ENCODE assay signal across 22 mouse cellular contexts in the genomic region with DNA sequence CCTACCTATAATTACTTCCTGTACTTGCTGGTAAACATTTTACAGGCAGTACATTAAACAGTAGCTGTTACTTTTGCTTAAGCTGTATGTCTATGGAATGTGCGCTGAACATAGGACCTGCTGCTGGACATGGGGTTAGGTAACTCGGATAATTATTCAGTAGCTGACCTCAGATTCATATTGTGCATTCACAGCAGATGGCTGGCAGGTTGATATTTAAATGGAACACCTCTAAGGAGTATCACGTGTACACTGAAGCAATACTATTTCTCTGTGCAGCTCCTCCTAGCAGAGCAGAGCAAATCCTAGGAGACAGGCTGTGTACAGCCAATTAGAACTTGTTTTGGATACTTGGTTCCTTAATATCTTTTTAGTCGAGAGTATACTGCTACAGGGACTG.
"Had no signal": no experiment of that assay in that cellular context is flagged by ENCODE, and none has a peak within 500 bp of the region (broad histone marks: within the 10 kb centered on the region; RNA-seq: fewer than 3 reads in every experiment).

No protein-coding gene starts in this region.

- H3K27me3 ChIP-seq: heart, embryonic 12.5 days; hindbrain, embryonic 13.5 days; hindbrain, embryonic 15.5 days; limb, embryonic 13.5 days; limb, embryonic 15.5 days; liver, embryonic 12.5 days had no signal

- H3K4me3 ChIP-seq: heart, adult 2 months; heart, embryonic 12.5 days; hindbrain, embryonic 13.5 days; hindbrain, embryonic 15.5 days; limb, embryonic 13.5 days; limb, embryonic 15.5 days; liver, embryonic 12.5 days had no signal

- H3K9ac ChIP-seq: heart, embryonic 12.5 days; hindbrain, embryonic 13.5 days; hindbrain, embryonic 15.5 days; limb, embryonic 13.5 days; limb, embryonic 15.5 days; liver, embryonic 12.5 days; liver, embryonic 14.5 days had no signal

- H3K9me3 ChIP-seq: heart, embryonic 12.5 days; hindbrain, embryonic 13.5 days; hindbrain, embryonic 15.5 days; limb, embryonic 13.5 days; limb, embryonic 15.5 days; liver, embryonic 12.5 days had no signal

- ATAC-seq: hindbrain, postnatal 0 days; intestine, embryonic 16.5 days; liver, embryonic 12.5 days had no signal

- DNase-seq: gastrocnemius, postnatal 14 days; gastrocnemius, postnatal 36 days; heart, adult 11 months; heart, adult 2 months; heart, postnatal 36 days; kidney, adult 11 months; kidney, adult 2 months; kidney, adult 9 months; kidney, postnatal 10 days; kidney, postnatal 36 days; layer of hippocampus, adult 9-11 months; layer of hippocampus, postnatal 36 days; lung, adult 18-20 months had no signal

- H3K27ac ChIP-seq: heart, adult 2 months; hindbrain, embryonic 13.5 days; hindbrain, embryonic 15.5 days; hindbrain, postnatal 0 days; limb, embryonic 13.5 days; limb, embryonic 15.5 days; liver, embryonic 12.5 days; liver, embryonic 14.5 days had no signal

- H3K4me2 ChIP-seq: heart, embryonic 12.5 days; hindbrain, embryonic 13.5 days; hindbrain, embryonic 15.5 days; limb, embryonic 13.5 days; limb, embryonic 15.5 days; liver, embryonic 12.5 days had no signal

- H3K4me1 ChIP-seq: hindbrain, embryonic 13.5 days; hindbrain, embryonic 15.5 days; limb, embryonic 15.5 days; liver, embryonic 12.5 days had no signal
